Mouse (Mus musculus): ENCODE measurements around the gene Itpr3. TPM values are rescaled to one million over a fixed set of nuclear protein-coding genes. Genes with fewer than 3 reads are reported as not detected.
A peak's percentile ranks its signal among the peaks of the same experiment; 100 is the strongest.

The Itpr3 gene
- polyA plus RNA-seq, 1 experiment from 2014 or later = 8.3 TPM

- no peak overlapping the region for H3K9ac ChIP-seq
- H3K4me3 ChIP-seq (replicated peaks) = no peak overlapping the region
- peaks cover 35% of the 10 kb centered on the region for H3K4me1 ChIP-seq
- H3K36me3 ChIP-seq = peaks cover 64% of the 10 kb centered on the region
- H3K27me3 ChIP-seq = peaks cover 12% of the 10 kb centered on the region; the same call in 1 of the 2 replicates
- H3K9me3 ChIP-seq (replicated peaks) = no peaks in the 10 kb centered on the region
- ATAC-seq (replicated peaks; ENCODE audit: low FRiP score) = no peak
- H3K27ac ChIP-seq = peak overlapping the region; percentile 30
- 86% methylated on average over 7 of the region's 7 CpGs for WGBS
- no peak overlapping the region for H3K4me2 ChIP-seq
Observed at GRCm38 (mm10) chr17:27123813-27124375, 66.8 kb downstream of the Itpr3 start.

GRCm38 (mm10) chr17:27125185-27125584 is 68.1 kb downstream of the Itpr3 start:
- H3K9me3 ChIP-seq (replicated peaks) = no peaks in the 10 kb centered on the region
- no peak overlapping the region for H3K9ac ChIP-seq
- peaks cover 63% of the 10 kb centered on the region for H3K36me3 ChIP-seq
- WGBS = 35% methylated on average over 12 of the region's 12 CpGs
- no peak for ATAC-seq (replicated peaks; ENCODE audit: low FRiP score)
- H3K4me3 ChIP-seq (replicated peaks) = no peak overlapping the region
- no peak overlapping the region for H3K4me2 ChIP-seq
- peak overlapping the region; percentile 30; the same call in 1 of the 2 replicates for H3K27ac ChIP-seq
- peaks cover 41% of the 10 kb centered on the region for H3K4me1 ChIP-seq
- H3K27me3 ChIP-seq = peaks cover 12% of the 10 kb centered on the region; the same call in 1 of the 2 replicates

GRCm38 (mm10) chr17:27125669-27126202 is 68.6 kb downstream of the Itpr3 start:
- Histone ChIP-seq H3K9ac (no peak overlapping the region), H3K4me2 (no peak overlapping the region), H3K27me3 (peaks cover 12% of the 10 kb centered on the region; the same call in 1 of the 2 replicates), H3K36me3 (peaks cover 63% of the 10 kb centered on the region), H3K27ac (0 out of 2 replicates have a peak overlapping the region, but pooled peaks have one; percentile 30), H3K4me1 (peaks cover 41% of the 10 kb centered on the region), H3K4me3 (replicated peaks) (no peak overlapping the region), H3K9me3 (replicated peaks) (no peaks in the 10 kb centered on the region)
- ATAC-seq (replicated peaks; ENCODE audit: low FRiP score) = no peak
- 89% methylated on average over 11 of the region's 11 CpGs for WGBS

- Histone ChIP-seq H3K4me3 (replicated peaks) (no peak overlapping the region), H3K27me3 (peaks cover 12% of the 10 kb centered on the region; the same call in 1 of the 2 replicates), H3K4me1 (peaks cover 43% of the 10 kb centered on the region), H3K4me2 (no peak overlapping the region), H3K36me3 (peaks cover 55% of the 10 kb centered on the region), H3K9me3 (replicated peaks) (no peaks in the 10 kb centered on the region), H3K27ac (no peak overlapping the region), H3K9ac (peak overlapping the region; percentile 4; the same call in 1 of the 2 replicates)
- 78% methylated on average over 10 of the region's 10 CpGs for WGBS
- no peak for ATAC-seq (replicated peaks; ENCODE audit: low FRiP score)
Observed at GRCm38 (mm10) chr17:27126974-27127373, 69.9 kb downstream of the Itpr3 start.

DNA sequence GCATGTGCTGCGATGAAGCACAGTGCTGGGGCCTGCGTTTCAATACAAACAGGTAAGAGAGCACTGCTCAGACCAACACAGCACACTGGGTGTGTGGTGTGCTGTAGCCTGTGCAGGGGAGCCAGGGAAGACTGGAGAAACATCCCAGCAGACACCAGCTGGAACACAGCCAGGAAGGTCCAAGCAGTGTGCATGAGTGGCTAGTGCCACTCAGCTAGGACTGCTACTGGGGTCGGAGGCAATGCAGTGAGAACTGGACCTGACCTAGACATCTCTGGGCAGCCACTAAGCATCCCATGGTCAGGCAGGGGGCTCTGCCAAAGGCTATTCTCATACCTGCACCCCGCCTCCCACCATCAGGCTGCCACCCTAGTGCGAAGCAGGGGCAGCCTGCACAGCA is 71.1 kb downstream of the Itpr3 start:
- Histone ChIP-seq H3K9me3 (replicated peaks) (no peaks in the 10 kb centered on the region), H3K36me3 (peaks cover 43% of the 10 kb centered on the region), H3K4me2 (no peak overlapping the region), H3K9ac (no peak overlapping the region), H3K4me3 (replicated peaks) (no peak overlapping the region), H3K27me3 (peaks cover 12% of the 10 kb centered on the region; the same call in 1 of the 2 replicates), H3K27ac (no peak overlapping the region), H3K4me1 (peaks cover 55% of the 10 kb centered on the region)
- ATAC-seq (replicated peaks; ENCODE audit: low FRiP score) = no peak
- 89% methylated on average over 5 of the region's 5 CpGs for WGBS

GRCm38 (mm10) chr17:27129291-27129690 is 72.2 kb downstream of the Itpr3 start:
- no peak overlapping the region for H3K27ac ChIP-seq
- peaks cover 33% of the 10 kb centered on the region for H3K36me3 ChIP-seq
- H3K27me3 ChIP-seq = peaks cover 12% of the 10 kb centered on the region; the same call in 1 of the 2 replicates
- no peak overlapping the region for H3K4me2 ChIP-seq
- 62% methylated on average over 13 of the region's 13 CpGs for WGBS
- no peak overlapping the region for H3K9ac ChIP-seq
- H3K9me3 ChIP-seq (replicated peaks) = no peaks in the 10 kb centered on the region
- H3K4me1 ChIP-seq = peaks cover 58% of the 10 kb centered on the region
- ATAC-seq (replicated peaks; ENCODE audit: low FRiP score) = no peak
- no peak overlapping the region for H3K4me3 ChIP-seq (replicated peaks)

GRCm38 (mm10) chr17:27129819-27130218 is 72.7 kb downstream of the Itpr3 start:
- Histone ChIP-seq H3K36me3 (peaks cover 28% of the 10 kb centered on the region), H3K4me2 (no peak overlapping the region), H3K9me3 (replicated peaks) (no peaks in the 10 kb centered on the region), H3K27ac (no peak overlapping the region), H3K4me3 (replicated peaks) (no peak overlapping the region), H3K4me1 (peaks cover 59% of the 10 kb centered on the region), H3K27me3 (peaks cover 12% of the 10 kb centered on the region; the same call in 1 of the 2 replicates), H3K9ac (no peak overlapping the region)
- 84% methylated on average over 7 of the region's 7 CpGs for WGBS
- ATAC-seq (replicated peaks; ENCODE audit: low FRiP score) = no peak

- no peaks in the 10 kb centered on the region for H3K9me3 ChIP-seq (replicated peaks)
- ATAC-seq (replicated peaks; ENCODE audit: low FRiP score) = no peak
- peaks cover 12% of the 10 kb centered on the region; the same call in 1 of the 2 replicates for H3K27me3 ChIP-seq
- peaks cover 24% of the 10 kb centered on the region for H3K36me3 ChIP-seq
- H3K4me2 ChIP-seq = no peak overlapping the region
- H3K9ac ChIP-seq = no peak overlapping the region
- WGBS = 44% methylated on average over 9 of the region's 9 CpGs
- H3K4me3 ChIP-seq (replicated peaks) = no peak overlapping the region
- no peak overlapping the region for H3K27ac ChIP-seq
- H3K4me1 ChIP-seq = peaks cover 59% of the 10 kb centered on the region
Observed at GRCm38 (mm10) chr17:27130246-27130645, 73.1 kb downstream of the Itpr3 start.

DNA sequence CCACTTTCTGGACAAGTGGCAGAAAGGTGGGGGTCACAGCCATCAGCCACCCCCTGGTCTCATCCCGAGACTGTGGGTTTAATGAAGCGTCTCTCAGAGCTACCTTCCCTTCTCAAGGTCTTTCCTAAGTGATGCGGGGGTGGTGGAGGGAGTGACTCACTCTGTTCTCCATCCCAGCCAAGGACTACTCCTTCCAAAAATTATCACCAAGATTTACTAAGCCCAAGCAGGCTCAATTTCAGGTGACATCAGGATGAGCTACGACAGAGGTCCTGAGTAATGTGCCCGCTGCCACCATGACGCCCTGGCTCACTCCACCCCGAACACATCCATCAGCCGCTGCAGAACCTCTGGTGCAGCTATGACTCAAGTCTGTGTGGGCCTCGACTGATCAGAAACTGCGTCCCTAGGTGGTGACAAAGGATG is 74.1 kb downstream of the Itpr3 start:
- no peak overlapping the region for H3K9ac ChIP-seq
- H3K4me1 ChIP-seq = peaks cover 55% of the 10 kb centered on the region
- H3K9me3 ChIP-seq (replicated peaks) = no peaks in the 10 kb centered on the region
- H3K27ac ChIP-seq = no peak overlapping the region
- H3K27me3 ChIP-seq = peaks cover 12% of the 10 kb centered on the region; the same call in 1 of the 2 replicates
- 50% methylated on average over 10 of the region's 10 CpGs for WGBS
- H3K36me3 ChIP-seq = peaks cover 14% of the 10 kb centered on the region; the same call in 1 of the 2 replicates
- H3K4me2 ChIP-seq = no peak overlapping the region
- peak; percentile 37 for ATAC-seq (replicated peaks; ENCODE audit: low FRiP score)
- no peak overlapping the region for H3K4me3 ChIP-seq (replicated peaks)

DNA sequence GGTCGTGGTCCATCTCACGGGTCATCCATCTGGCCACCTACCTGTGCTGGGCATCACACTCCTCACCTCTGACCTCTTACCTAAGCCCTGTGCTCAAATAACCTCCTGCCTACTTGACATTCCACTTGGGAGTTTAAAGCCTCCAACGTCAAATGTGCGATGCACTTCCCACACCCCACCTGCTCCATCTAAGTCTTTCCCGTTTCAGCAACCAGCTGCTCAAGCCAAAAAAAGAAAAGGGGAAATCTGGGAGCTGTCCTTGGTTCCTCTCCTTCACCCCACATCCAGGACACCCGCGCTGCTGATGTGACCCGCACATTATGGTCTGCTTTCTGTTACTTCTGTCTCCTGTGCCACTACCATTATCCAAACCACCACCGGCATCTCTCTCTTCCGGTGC is 75.1 kb downstream of the Itpr3 start:
- no peak overlapping the region for H3K9ac ChIP-seq
- no peak overlapping the region for H3K4me2 ChIP-seq
- H3K27ac ChIP-seq = no peak overlapping the region
- H3K4me3 ChIP-seq (replicated peaks) = no peak overlapping the region
- no peaks in the 10 kb centered on the region for H3K9me3 ChIP-seq (replicated peaks)
- peaks cover 8% of the 10 kb centered on the region; the same call in 1 of the 2 replicates for H3K27me3 ChIP-seq
- peaks cover 55% of the 10 kb centered on the region for H3K4me1 ChIP-seq
- WGBS = 84% methylated on average over 10 of the region's 10 CpGs
- ATAC-seq (replicated peaks; ENCODE audit: low FRiP score) = no peak
- peaks cover 12% of the 10 kb centered on the region; the same call in 1 of the 2 replicates for H3K36me3 ChIP-seq

DNA sequence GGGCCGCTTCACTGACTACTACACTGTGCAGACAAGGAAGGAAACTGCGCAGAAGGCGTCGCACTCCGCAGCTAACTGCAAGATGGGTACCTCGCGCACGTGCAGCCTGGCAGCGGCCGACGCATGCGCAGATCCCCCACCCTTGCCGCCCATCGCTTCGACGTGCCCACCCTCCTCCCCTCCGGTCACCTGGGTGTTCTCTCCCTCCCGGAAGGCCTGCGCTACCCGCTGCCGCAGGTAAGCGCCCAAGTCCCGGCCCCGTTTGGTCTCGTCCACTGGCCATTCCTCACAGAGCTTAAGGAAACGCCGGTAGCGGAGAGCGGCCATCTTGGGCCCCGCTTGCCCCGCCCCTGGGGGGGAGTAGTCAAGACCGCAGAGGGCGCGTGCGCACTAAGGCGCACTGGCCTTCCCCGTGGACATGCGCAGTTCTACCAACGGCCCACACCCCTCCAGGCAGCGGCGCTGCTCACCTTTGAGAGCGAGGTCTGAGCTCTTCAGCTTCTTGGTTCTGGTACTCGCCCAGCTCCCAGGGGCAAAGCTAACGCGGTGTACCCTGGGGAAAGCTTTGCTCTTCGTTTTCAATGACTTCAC is 76.5 kb downstream of the Itpr3 start, which contains the start of gene Uqcc2:
Uqcc2 (minus strand) TSS at position 366 of the 591 bp plus-strand sequence.
- peaks cover 4% of the 10 kb centered on the region; the same call in 1 of the 2 replicates for H3K36me3 ChIP-seq
- H3K9me3 ChIP-seq (replicated peaks) = no peaks in the 10 kb centered on the region
- peak; percentile 89 for ATAC-seq (replicated peaks; ENCODE audit: low FRiP score)
- peak within 1 kb of the TSS; percentile 60 for H3K4me3 ChIP-seq (replicated peaks)
- H3K4me1 ChIP-seq = peaks cover 55% of the 10 kb centered on the region
- WGBS = under 1% methylated on average over 46 of the region's 46 CpGs
- H3K9ac ChIP-seq = peak within 1 kb of the TSS; percentile 59
- H3K4me2 ChIP-seq = peak within 1 kb of the TSS; percentile 63
- H3K27ac ChIP-seq = peak within 1 kb of the TSS; percentile 67
- H3K27me3 ChIP-seq = peaks cover 3% of the 10 kb centered on the region; the same call in 1 of the 2 replicates

DNA sequence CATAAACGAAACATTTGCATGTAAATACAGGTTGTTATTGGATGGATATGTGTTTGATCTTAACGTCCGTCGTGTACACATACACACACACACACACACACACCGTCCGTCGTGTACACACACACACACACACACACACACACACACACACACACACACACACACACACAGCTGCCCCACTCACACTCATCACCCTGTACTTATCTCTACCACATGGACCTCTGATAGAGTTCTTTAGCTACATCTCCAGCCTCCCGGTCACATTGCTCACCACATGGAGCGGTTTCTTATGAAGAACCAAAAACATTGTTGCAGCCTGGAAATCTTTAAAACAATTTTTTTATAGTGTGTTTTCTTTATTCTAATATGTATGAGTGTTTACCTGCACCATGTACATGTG is 77.1 kb downstream of the Itpr3 start:
- peaks cover 60% of the 10 kb centered on the region for H3K4me1 ChIP-seq
- H3K9me3 ChIP-seq (replicated peaks) = no peaks in the 10 kb centered on the region
- H3K9ac ChIP-seq = no peak overlapping the region
- H3K4me2 ChIP-seq = peak overlapping the region; percentile 63
- H3K4me3 ChIP-seq (replicated peaks) = peak overlapping the region; percentile 60
- 39% methylated on average over 7 of the region's 9 CpGs for WGBS
- H3K27ac ChIP-seq = no peak overlapping the region
- ATAC-seq (replicated peaks; ENCODE audit: low FRiP score) = no peak
- H3K27me3 ChIP-seq = 0 out of 2 replicates have a peak, but pooled peaks cover 3% of the 10 kb centered on the region
- 0 out of 2 replicates have a peak, but pooled peaks cover 2% of the 10 kb centered on the region for H3K36me3 ChIP-seq
